Mouse (Mus musculus): ENCODE measurements around the gene Fbln5. TPM values are rescaled to one million over a fixed set of nuclear protein-coding genes. Genes with fewer than 3 reads are reported as not detected.

Gene Fbln5
- polyA plus RNA-seq, 1 experiment from 2014 or later = 66.9 TPM

DNA sequence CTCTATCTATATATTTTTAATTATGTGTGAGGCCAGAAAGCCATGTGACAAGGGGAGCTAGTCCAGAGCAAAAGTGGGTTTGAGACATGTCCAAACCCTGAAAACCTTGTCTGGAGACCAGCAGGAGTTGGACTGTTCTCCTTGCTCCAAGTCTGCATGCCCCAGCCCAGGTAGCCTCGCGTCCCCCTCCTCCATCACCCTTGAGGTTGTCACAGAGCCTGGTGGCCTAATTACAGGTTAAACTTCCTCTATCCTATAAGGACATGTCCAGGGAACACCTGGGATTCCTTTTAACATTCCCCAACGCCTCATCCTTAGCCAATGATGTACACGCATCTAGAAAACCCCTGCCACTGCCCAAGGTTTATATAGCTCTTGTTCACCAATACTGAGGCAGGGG is 4.3 kb upstream of the Fbln5 start:
- no peak for TF ChIP-seq CTCF (IDR thresholded peaks at IDR 0.05; ENCODE audit: low read depth)

DNA sequence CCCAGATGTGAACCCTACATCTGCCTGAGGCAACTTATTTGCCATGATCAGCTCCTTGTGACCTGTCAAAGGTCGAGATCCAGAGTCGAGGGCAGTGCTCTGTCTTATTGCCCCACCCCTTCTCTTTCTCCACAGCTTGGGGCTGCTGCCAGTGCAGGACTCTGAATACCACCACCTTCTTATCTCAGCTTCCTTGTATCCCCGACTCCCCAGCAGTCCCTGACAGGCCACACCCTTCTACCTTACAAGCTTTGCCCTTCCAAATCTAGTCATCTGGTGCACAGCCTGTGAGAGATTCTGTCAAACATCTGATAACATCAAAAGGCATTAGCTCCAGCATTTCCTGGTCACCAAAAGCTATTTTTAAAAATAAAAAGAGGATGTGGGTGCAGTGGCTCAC is 2.7 kb upstream of the Fbln5 start:
- Histone ChIP-seq H3K4me2 (no peak overlapping the region), H3K36me3 (ENCODE audit: insufficient read depth) (no peaks in the 10 kb centered on the region), H3K9me3 (ENCODE audit: low read depth, low read length) (no peaks in the 10 kb centered on the region), H3K9ac (no peak overlapping the region), H3K4me1 (ENCODE audit: insufficient read depth) (0 out of 2 replicates have a peak, but pooled peaks cover 9% of the 10 kb centered on the region), H3K4me3 (ENCODE audit: low read depth, low read length) (no peak overlapping the region), H3K27me3 (ENCODE audit: insufficient read depth, low read length) (no peaks in the 10 kb centered on the region), H3K27ac (ENCODE audit: low read depth) (no peak overlapping the region)
- DNase-seq (no peak), ATAC-seq (ENCODE audit: insufficient read depth) (no peak)
- WGBS = 18% methylated on average over 3 of the region's 3 CpGs
- no peak for TF ChIP-seq CTCF (IDR thresholded peaks at IDR 0.05; ENCODE audit: low read depth)

More for the DNA sequence above, 4.3 kb upstream of the Fbln5 start:
- H3K27ac ChIP-seq (ENCODE audit: low read depth) = no peak overlapping the region
- no peaks in the 10 kb centered on the region for H3K9me3 ChIP-seq (ENCODE audit: low read depth, low read length)
- 0 out of 2 replicates have a peak, but pooled peaks cover 6% of the 10 kb centered on the region for H3K4me1 ChIP-seq (ENCODE audit: insufficient read depth)
- H3K9ac ChIP-seq = no peak overlapping the region
- WGBS = 94% methylated on average over 4 of the region's 4 CpGs
- no peak overlapping the region for H3K4me2 ChIP-seq
- no peak for ATAC-seq (ENCODE audit: insufficient read depth)
- no peak overlapping the region for H3K4me3 ChIP-seq (ENCODE audit: low read depth, low read length)
- H3K36me3 ChIP-seq (ENCODE audit: insufficient read depth) = no peaks in the 10 kb centered on the region
- no peaks in the 10 kb centered on the region for H3K27me3 ChIP-seq (ENCODE audit: insufficient read depth, low read length)
- DNase-seq = no peak

DNA sequence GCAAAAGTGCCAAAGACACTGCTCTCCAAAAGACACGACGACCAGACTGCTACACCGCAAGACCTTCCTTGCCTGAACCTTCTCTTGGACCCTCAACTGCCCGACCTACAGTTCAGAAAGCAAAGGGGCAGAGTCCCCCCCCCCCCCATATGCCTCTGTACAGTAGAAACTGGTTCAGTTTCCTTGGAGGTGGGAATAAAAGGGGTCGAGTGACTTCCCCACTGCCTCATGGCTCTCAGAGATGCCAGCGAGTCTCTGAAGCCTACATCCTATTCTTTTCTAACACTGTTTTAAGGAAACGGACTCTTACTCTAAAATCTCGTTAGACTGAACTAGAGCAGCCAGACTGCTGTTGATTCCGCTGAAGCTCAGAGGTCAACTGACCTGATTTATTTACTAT is 715 bp upstream of the Fbln5 start:
- ATAC-seq (ENCODE audit: insufficient read depth) = peak; percentile 2; the same call in 1 of the 2 replicates
- Histone ChIP-seq H3K9me3 (ENCODE audit: low read depth, low read length) (no peaks in the 10 kb centered on the region), H3K27ac (ENCODE audit: low read depth) (no peak overlapping the region), H3K4me3 (ENCODE audit: low read depth, low read length) (peak overlapping the region; percentile 50), H3K4me2 (peak overlapping the region; percentile 93), H3K4me1 (ENCODE audit: insufficient read depth) (0 out of 2 replicates have a peak, but pooled peaks cover 9% of the 10 kb centered on the region), H3K27me3 (ENCODE audit: insufficient read depth, low read length) (no peaks in the 10 kb centered on the region), H3K9ac (peak overlapping the region; percentile 58), H3K36me3 (ENCODE audit: insufficient read depth) (no peaks in the 10 kb centered on the region)
- TF ChIP-seq CTCF (IDR thresholded peaks at IDR 0.05; ENCODE audit: low read depth) = no peak
- WGBS = 31% methylated on average over 9 of the region's 9 CpGs
- no peak for DNase-seq

DNA sequence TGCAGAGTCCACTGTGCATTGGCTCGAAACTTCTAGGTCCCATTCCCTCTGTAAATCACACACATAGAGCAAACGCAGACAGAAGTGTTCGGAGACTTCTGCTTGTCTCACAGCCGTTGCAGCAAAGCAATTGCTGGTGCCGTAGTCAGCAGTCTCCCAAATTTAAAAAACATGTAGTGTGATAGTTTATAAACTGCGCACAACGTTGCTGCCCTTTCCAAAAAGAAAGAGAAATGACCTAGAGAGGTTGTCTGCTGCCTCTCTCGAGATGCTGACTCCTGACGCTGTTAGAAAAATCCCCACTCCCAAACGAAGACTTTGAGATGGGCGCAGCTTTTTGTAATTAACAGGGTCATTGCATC is 628 bp downstream of the Fbln5 start:
- ATAC-seq (ENCODE audit: insufficient read depth) = no peak
- Histone ChIP-seq H3K4me2 (peak overlapping the region; percentile 93), H3K4me1 (ENCODE audit: insufficient read depth) (0 out of 2 replicates have a peak, but pooled peaks cover 9% of the 10 kb centered on the region), H3K4me3 (ENCODE audit: low read depth, low read length) (peak overlapping the region; percentile 50), H3K9me3 (ENCODE audit: low read depth, low read length) (no peaks in the 10 kb centered on the region), H3K27me3 (ENCODE audit: insufficient read depth, low read length) (no peaks in the 10 kb centered on the region), H3K9ac (peak overlapping the region; percentile 58), H3K36me3 (ENCODE audit: insufficient read depth) (no peaks in the 10 kb centered on the region), H3K27ac (ENCODE audit: low read depth) (peak overlapping the region; percentile 87; the same call in 1 of the 2 replicates)
- WGBS = 12% methylated on average over 11 of the region's 11 CpGs
- peak; percentile 53 for DNase-seq
- TF ChIP-seq CTCF (IDR thresholded peaks at IDR 0.05; ENCODE audit: low read depth) = no peak

DNA sequence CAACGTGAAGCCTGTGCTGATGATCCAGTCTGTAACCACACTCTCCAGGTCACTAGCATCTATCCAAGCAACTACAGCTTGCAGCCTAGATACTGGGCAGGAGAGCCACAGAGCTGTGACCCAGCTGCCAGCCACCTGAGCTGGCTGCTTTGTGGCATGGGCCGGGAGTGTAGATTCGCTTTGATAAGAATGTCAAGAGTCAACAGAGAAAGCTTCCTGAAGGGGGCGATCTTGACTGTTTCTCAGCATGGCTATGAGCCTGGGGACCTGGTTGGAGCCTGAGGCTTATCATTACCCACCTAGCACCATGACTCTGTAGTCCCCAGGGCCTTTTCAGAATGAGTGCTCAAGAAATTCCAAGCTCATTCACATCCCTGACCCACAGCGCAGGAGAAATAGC is 2.0 kb downstream of the Fbln5 start:
- ATAC-seq (ENCODE audit: insufficient read depth) (no peak), DNase-seq (peak; percentile 77)
- peak overlapping the region; percentile 43; the same call in 1 of the 2 replicates for H3K4me2 ChIP-seq
- 0 out of 2 replicates have a peak, but pooled peaks cover 9% of the 10 kb centered on the region for H3K4me1 ChIP-seq (ENCODE audit: insufficient read depth)
- no peaks in the 10 kb centered on the region for H3K9me3 ChIP-seq (ENCODE audit: low read depth, low read length)
- WGBS = 41% methylated on average over 5 of the region's 5 CpGs
- peak overlapping the region; percentile 8; the same call in 1 of the 2 replicates for H3K4me3 ChIP-seq (ENCODE audit: low read depth, low read length)
- H3K27ac ChIP-seq (ENCODE audit: low read depth) = no peak overlapping the region
- H3K36me3 ChIP-seq (ENCODE audit: insufficient read depth) = no peaks in the 10 kb centered on the region
- TF ChIP-seq CTCF (IDR thresholded peaks at IDR 0.05; ENCODE audit: low read depth) = peak; percentile 44
- no peak overlapping the region for H3K9ac ChIP-seq
- no peaks in the 10 kb centered on the region for H3K27me3 ChIP-seq (ENCODE audit: insufficient read depth, low read length)

DNA sequence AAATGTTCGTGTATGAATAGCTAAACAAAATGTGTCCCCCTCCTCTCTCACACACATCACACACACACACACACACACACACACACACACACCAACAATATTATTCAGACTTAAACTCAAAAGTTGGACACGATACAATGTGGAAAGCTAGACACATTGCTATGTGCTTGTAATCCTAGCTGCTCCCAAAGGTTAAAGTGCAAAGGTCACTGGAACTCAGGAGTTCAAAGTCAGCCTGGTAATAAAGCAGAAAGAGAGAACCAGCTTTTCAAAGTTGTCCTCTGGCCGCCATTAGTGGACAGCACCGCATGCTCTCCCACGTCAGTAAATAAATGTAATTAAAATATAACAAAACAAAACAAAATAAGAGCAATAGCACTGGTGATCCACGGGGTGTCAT is 3.1 kb downstream of the Fbln5 start:
- 82% methylated on average over 6 of the region's 6 CpGs for WGBS
- no peak overlapping the region for H3K27ac ChIP-seq (ENCODE audit: low read depth)
- H3K27me3 ChIP-seq (ENCODE audit: insufficient read depth, low read length) = no peaks in the 10 kb centered on the region
- no peaks in the 10 kb centered on the region for H3K9me3 ChIP-seq (ENCODE audit: low read depth, low read length)
- TF ChIP-seq CTCF (IDR thresholded peaks at IDR 0.05; ENCODE audit: low read depth) = no peak
- H3K4me3 ChIP-seq (ENCODE audit: low read depth, low read length) = no peak overlapping the region
- H3K4me2 ChIP-seq = no peak overlapping the region
- no peak overlapping the region for H3K9ac ChIP-seq
- DNase-seq (no peak), ATAC-seq (ENCODE audit: insufficient read depth) (no peak)
- 0 out of 2 replicates have a peak, but pooled peaks cover 9% of the 10 kb centered on the region for H3K4me1 ChIP-seq (ENCODE audit: insufficient read depth)
- no peaks in the 10 kb centered on the region for H3K36me3 ChIP-seq (ENCODE audit: insufficient read depth)

DNA sequence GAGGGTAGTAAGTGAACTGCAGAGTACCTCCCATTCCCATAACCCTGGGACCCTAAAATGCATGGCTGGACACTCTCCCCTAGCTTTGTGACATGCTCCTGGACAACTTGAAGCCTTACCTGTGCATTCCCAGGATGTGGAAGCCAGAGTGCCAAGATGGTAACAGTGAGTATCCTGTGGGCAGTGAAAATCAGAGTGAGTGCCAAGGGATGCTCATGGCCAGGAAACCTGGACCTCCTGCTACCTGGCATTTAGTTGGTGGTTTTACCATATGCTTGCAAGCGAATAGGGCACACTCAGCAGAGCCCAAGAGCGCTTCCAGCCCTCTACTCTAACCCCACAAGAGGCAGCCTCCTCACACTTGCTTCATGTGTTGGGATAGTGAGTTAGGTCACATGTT is 4.4 kb downstream of the Fbln5 start:
- 91% methylated on average over 2 of the region's 2 CpGs for WGBS
- DNase-seq = no peak

More for the DNA sequence above, 4.4 kb downstream of the Fbln5 start:
- Histone ChIP-seq H3K27ac (ENCODE audit: low read depth) (no peak overlapping the region), H3K9me3 (ENCODE audit: low read depth, low read length) (no peaks in the 10 kb centered on the region), H3K27me3 (ENCODE audit: insufficient read depth, low read length) (no peaks in the 10 kb centered on the region), H3K9ac (no peak overlapping the region), H3K4me2 (no peak overlapping the region), H3K4me3 (ENCODE audit: low read depth, low read length) (no peak overlapping the region), H3K4me1 (ENCODE audit: insufficient read depth) (0 out of 2 replicates have a peak, but pooled peaks cover 9% of the 10 kb centered on the region), H3K36me3 (ENCODE audit: insufficient read depth) (no peaks in the 10 kb centered on the region)
- no peak for ATAC-seq (ENCODE audit: insufficient read depth)
- TF ChIP-seq CTCF (IDR thresholded peaks at IDR 0.05; ENCODE audit: low read depth) = no peak

Data from lung, embryonic 14.5 days (tissue).